ENCODE assay signal across 13 mouse cellular contexts in the genomic region with DNA sequence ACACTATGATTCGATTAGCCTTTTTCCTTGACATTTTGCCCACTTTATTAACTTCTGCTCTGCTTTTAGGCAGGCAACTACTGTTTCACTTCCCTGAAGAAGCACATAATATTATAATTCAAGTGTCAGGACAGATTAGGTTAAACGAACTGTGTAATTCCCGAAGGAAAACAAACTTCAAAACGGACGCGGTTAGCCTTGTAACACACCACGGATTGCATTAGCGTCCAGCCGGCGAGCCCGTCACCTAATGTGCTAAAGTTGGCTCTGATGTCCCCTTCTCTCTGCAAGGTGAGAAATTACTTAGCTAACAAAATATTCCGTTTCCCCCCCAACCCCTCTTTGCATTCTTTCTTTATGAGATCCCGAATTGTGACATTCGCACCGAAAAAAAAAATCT.
A peak's percentile ranks its signal among the peaks of the same experiment; 100 is the strongest.
DNase-seq lines count a peak whose midpoint lies in the region; ATAC-seq lines count a peak whose summit lies in the region.
"Had no signal": no experiment of that assay in that cellular context is flagged by ENCODE, and none has a peak within 500 bp of the region (broad histone marks: within the 10 kb centered on the region; RNA-seq: fewer than 3 reads in every experiment).

No protein-coding gene starts in this region.

- peak; percentile 37 for DNase-seq in embryo, embryonic 11 days
- DNase-seq in embryo, embryonic 10.5 days (ENCODE audit: low spot score), result no peak
- DNase-seq in lung, postnatal 36 days, result no peak
- peak; percentile 57 for DNase-seq in embryonic facial prominence, embryonic 14.5 days (ENCODE audit: low spot score)
- no peak for DNase-seq in urinary bladder, postnatal 25 days (ENCODE audit: low spot score)
- no peak for DNase-seq in right cerebral cortex, postnatal 10 days (ENCODE audit: low spot score in 2 of 2)
- DNase-seq: adrenal gland, postnatal 10 days; cerebellum, postnatal 25 days; layer of hippocampus, postnatal 36 days; thymus, adult 2 months had no signal

- H3K9ac ChIP-seq in lung, embryonic 16.5 days (ENCODE audit: low read length), result no peak overlapping the region
- no peak overlapping the region for H3K9ac ChIP-seq in embryonic facial prominence, embryonic 14.5 days (ENCODE audit: low read depth, low read length)
- peak overlapping the region; percentile 67 for H3K9ac ChIP-seq in limb, embryonic 13.5 days

- H3K27me3 ChIP-seq in lung, embryonic 16.5 days (ENCODE audit: control insufficient read depth, insufficient read depth, low read depth, low read length), result peaks cover 28% of the 10 kb centered on the region
- peaks cover 26% of the 10 kb centered on the region for H3K27me3 ChIP-seq in embryonic facial prominence, embryonic 14.5 days (replicated peaks; ENCODE audit: control insufficient read depth, insufficient read depth, low read length)
- H3K27me3 ChIP-seq in limb, embryonic 13.5 days, result peaks cover 18% of the 10 kb centered on the region; the same call in 1 of the 2 replicates

- ATAC-seq in lung, embryonic 16.5 days (ENCODE audit: low read depth), result no peak
- ATAC-seq in embryonic facial prominence, embryonic 14.5 days (ENCODE audit: low read depth), result no peak
- ATAC-seq in limb, embryonic 13.5 days (ENCODE audit: low FRiP score, low read depth), result no peak

- H3K4me2 ChIP-seq in lung, embryonic 16.5 days (ENCODE audit: low read depth, low read length), result peak overlapping the region; percentile 38; the same call in 1 of the 2 replicates
- peak overlapping the region; percentile 56 for H3K4me2 ChIP-seq in embryonic facial prominence, embryonic 14.5 days (ENCODE audit: low read depth, low read length)
- H3K4me2 ChIP-seq in limb, embryonic 13.5 days (replicated peaks), result peak overlapping the region; percentile 67

- WGBS in lung, embryonic 16.5 days, result 28% methylated on average over 15 of the region's 15 CpGs
- WGBS in embryonic facial prominence, embryonic 14.5 days, result 13% methylated on average over 15 of the region's 15 CpGs
- 10% methylated on average over 15 of the region's 15 CpGs for WGBS in limb, embryonic 13.5 days

- H3K27ac ChIP-seq in lung, embryonic 16.5 days (ENCODE audit: low read length), result no peak overlapping the region
- H3K27ac ChIP-seq in embryonic facial prominence, embryonic 14.5 days (replicated peaks; ENCODE audit: low read depth, low read length), result peak overlapping the region; percentile 77; the same call in 1 of the 2 replicates
- H3K27ac ChIP-seq in limb, embryonic 13.5 days, result peak overlapping the region; percentile 98
- H3K27ac ChIP-seq: kidney, postnatal 0 days had no signal

- H3K36me3 ChIP-seq in lung, embryonic 16.5 days (ENCODE audit: control insufficient read depth, insufficient read depth, low read length), result no peaks in the 10 kb centered on the region
- no peaks in the 10 kb centered on the region for H3K36me3 ChIP-seq in embryonic facial prominence, embryonic 14.5 days (ENCODE audit: control insufficient read depth, insufficient read depth, low read length)
- H3K36me3 ChIP-seq in limb, embryonic 13.5 days, result no peaks in the 10 kb centered on the region

- H3K4me3 ChIP-seq in lung, embryonic 16.5 days (ENCODE audit: low read length), result no peak overlapping the region
- peak overlapping the region; percentile 22 for H3K4me3 ChIP-seq in embryonic facial prominence, embryonic 14.5 days (ENCODE audit: low read depth, low read length)
- H3K4me3 ChIP-seq in limb, embryonic 13.5 days, result peak overlapping the region; percentile 43

- no peaks in the 10 kb centered on the region for H3K9me3 ChIP-seq in lung, embryonic 16.5 days (ENCODE audit: control insufficient read depth, low read length)
- H3K9me3 ChIP-seq in embryonic facial prominence, embryonic 14.5 days (ENCODE audit: control insufficient read depth, low read length), result no peaks in the 10 kb centered on the region
- H3K9me3 ChIP-seq in limb, embryonic 13.5 days, result no peaks in the 10 kb centered on the region

- H3K4me1 ChIP-seq in lung, embryonic 16.5 days (replicated peaks; ENCODE audit: control insufficient read depth, insufficient read depth, low read length), result peaks cover 7% of the 10 kb centered on the region
- peaks cover 58% of the 10 kb centered on the region for H3K4me1 ChIP-seq in embryonic facial prominence, embryonic 14.5 days (ENCODE audit: control insufficient read depth, insufficient read depth, low read length)
- H3K4me1 ChIP-seq in limb, embryonic 13.5 days, result peaks cover 84% of the 10 kb centered on the region

Comparison
In these comparisons a context has a peak if more than half of its experiments do, and no peak if none do; other contexts are left out.
1. DNase-seq: peak in embryo, embryonic 11 days (single experiment) and embryonic facial prominence, embryonic 14.5 days (single experiment); none in embryo, embryonic 10.5 days (single experiment), lung, postnatal 36 days (single experiment), urinary bladder, postnatal 25 days (single experiment) and right cerebral cortex, postnatal 10 days (0 of 2).
2. Peak in every context shown above with its lines, with median percentiles within 50 percentile points of each other: H3K4me2 ChIP-seq.